Mouse (Mus musculus): ENCODE measurements around the gene Klf15.

DNA sequence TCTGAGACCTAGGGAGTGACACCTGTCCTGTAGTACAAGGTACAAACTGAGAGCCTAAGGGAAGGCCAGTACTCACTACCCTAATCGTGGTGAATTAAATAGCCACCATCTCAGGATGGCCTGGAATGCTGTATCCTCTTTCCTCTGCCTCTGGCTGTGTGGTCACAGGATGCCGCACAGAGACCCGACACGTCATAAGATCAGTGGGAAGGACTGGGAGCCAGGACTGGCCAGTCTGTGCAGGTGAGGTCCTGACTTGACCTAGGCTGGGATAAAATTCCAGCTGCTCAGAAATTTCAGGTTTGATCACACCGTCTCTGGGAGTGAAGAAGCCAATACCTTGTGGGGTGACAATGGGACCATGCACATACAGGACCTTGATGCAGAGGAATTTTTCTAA lies 10.9 kb upstream of the Klf15 start:
- no peak for TF ChIP-seq CTCF (IDR thresholded peaks at IDR 0.05; ENCODE audit: insufficient read depth, low read length)
- no peak for TF ChIP-seq POLR2A (IDR thresholded peaks at IDR 0.05; ENCODE audit: borderline replicate concordance, extremely low read depth, low read depth, low read length)

Data from lung, adult 2 months (tissue).